Mouse (Mus musculus) left cerebral cortex, adult 2 months (tissue): ENCODE data around the gene Rab17. TPM values are rescaled to one million over a fixed set of nuclear protein-coding genes. Genes with fewer than 3 reads are reported as not detected.
A peak's percentile ranks its signal among the peaks of the same experiment; 100 is the strongest.

Experiments used
- DNase-seq, 2 experiments: peaks; one replicate each; pipeline ENCODE4 v3.0.0; 2021 to 2022; ENCODE audit warnings: low spot score in 2 of 2, mixed read lengths in 1 of 2; ENCODE audit errors: extremely low spot score in 1 of 2
- H3K27ac ChIP-seq: fragments of 200-600 bp; 2 replicates; pipeline ENCODE4 v1.8.1; 2022
- H3K4me3 ChIP-seq: fragments of 200-600 bp; 2 replicates; pipeline ENCODE4 v1.8.1; 2022
- CTCF ChIP-seq: fragments of 200-600 bp; IDR thresholded peaks from 2 replicates; pipeline ENCODE4 v1.8.1; 2022; ENCODE audit warnings: antibody characterized with exemption, mild to moderate bottlenecking, moderate library complexity
- intact Hi-C: fragments of 180-260 bp; cut with DNase I; formaldehyde crosslinking; loops from one replicate; pipeline ENCODE4 v1.15.1; 2025
- total RNA-seq, 2 experiments: library from RNA; stranded (reverse); gene quantifications; 2 replicates each; pipeline ENCODE4 v1.2.3; 2021

Gene Rab17
- total RNA-seq, 2 experiments from 2014 or later: 0.23 TPM; not detected in 1

- DNase-seq: no peak
- TF ChIP-seq CTCF: no peak
- Histone ChIP-seq H3K27ac (no peak overlapping the region), H3K4me3 (no peak overlapping the region)
- intact Hi-C loops: loop anchor here (10.0 kb wide), 1 partner anchor 899 kb away; no protein-coding TSS in a partner anchor
These were observed 15.8 kb downstream of the Rab17 start for GRCm38 (mm10) chr1:90953688-90954087.

- no peak within 1 kb of the TSS for H3K4me3 ChIP-seq
- intact Hi-C loops: loop anchor here (10.0 kb wide), 1 partner anchor 898 kb away; no protein-coding TSS in a partner anchor
- no peak for DNase-seq
- no peak within 1 kb of the TSS for H3K27ac ChIP-seq
- no peak for TF ChIP-seq CTCF
These were observed 16.7 kb downstream of the Rab17 start, which contains the start of gene Prlh for GRCm38 (mm10) chr1:90952808-90953207. Gene Prlh (plus strand): TSS chr1:90953108.

- DNase-seq: no peak
- no peak overlapping the region for H3K27ac ChIP-seq
- intact Hi-C loops: loop anchor here (10.0 kb wide), 1 partner anchor 897 kb away; no protein-coding TSS in a partner anchor
- H3K4me3 ChIP-seq: no peak overlapping the region
- TF ChIP-seq CTCF: no peak
These were observed 17.8 kb downstream of the Rab17 start for GRCm38 (mm10) chr1:90951670-90952069.

- no peak overlapping the region for H3K27ac ChIP-seq
- intact Hi-C loops: no loop called here
- no peak for DNase-seq
- no peak overlapping the region for H3K4me3 ChIP-seq
- TF ChIP-seq CTCF: no peak
These were observed 20.2 kb downstream of the Rab17 start for GRCm38 (mm10) chr1:90949309-90949708.

- H3K4me3 ChIP-seq: no peak overlapping the region
- intact Hi-C loops: no loop called here
- TF ChIP-seq CTCF: no peak
These were observed 22.2 kb downstream of the Rab17 start for GRCm38 (mm10) chr1:90947252-90947651.

GRCm38 (mm10) chr1:90945171-90945570 is 24.3 kb downstream of the Rab17 start:
- DNase-seq: no peak
- intact Hi-C loops: no loop called here
- TF ChIP-seq CTCF: no peak
- Histone ChIP-seq H3K4me3 (no peak overlapping the region), H3K27ac (no peak overlapping the region)

More at GRCm38 (mm10) chr1:90947252-90947651, 22.2 kb downstream of the Rab17 start:
- H3K27ac ChIP-seq: no peak overlapping the region
- DNase-seq: no peak

- Histone ChIP-seq H3K4me3 (no peak overlapping the region), H3K27ac (no peak overlapping the region)
- no peak for DNase-seq
- TF ChIP-seq CTCF: no peak
- intact Hi-C loops: no loop called here
These were observed 29.5 kb downstream of the Rab17 start for GRCm38 (mm10) chr1:90939980-90940379.

- Histone ChIP-seq H3K27ac (no peak overlapping the region), H3K4me3 (no peak overlapping the region)
- no peak for DNase-seq
- intact Hi-C loops: no loop called here
- no peak for TF ChIP-seq CTCF
These were observed 32.5 kb downstream of the Rab17 start for GRCm38 (mm10) chr1:90936990-90937389.

- Histone ChIP-seq H3K4me3 (no peak overlapping the region), H3K27ac (no peak overlapping the region)
- no peak for DNase-seq
- no peak for TF ChIP-seq CTCF
- intact Hi-C loops: no loop called here
These were observed 36.5 kb downstream of the Rab17 start for GRCm38 (mm10) chr1:90933001-90933400.

- Histone ChIP-seq H3K27ac (no peak overlapping the region), H3K4me3 (no peak overlapping the region)
- peak; percentile 80 to 83 for DNase-seq
- peak; percentile 78 for TF ChIP-seq CTCF
- intact Hi-C loops: loop anchor here (1.0 to 10.0 kb wide), 5 partner anchors 28 to 554 kb away; no protein-coding TSS in a partner anchor
These were observed 40.9 kb downstream of the Rab17 start for GRCm38 (mm10) chr1:90928575-90928934.

GRCm38 (mm10) chr1:90927929-90928574 is 41.4 kb downstream of the Rab17 start:
- H3K4me3 ChIP-seq: no peak overlapping the region
- no peak for TF ChIP-seq CTCF
- DNase-seq: no peak
- no peak overlapping the region for H3K27ac ChIP-seq
- intact Hi-C loops: loop anchor here (1.0 to 10.0 kb wide), 5 partner anchors 28 to 554 kb away; no protein-coding TSS in a partner anchor

GRCm38 (mm10) chr1:90927308-90927707 is 42.2 kb downstream of the Rab17 start:
- DNase-seq: no peak
- H3K4me3 ChIP-seq: no peak overlapping the region
- no peak for TF ChIP-seq CTCF
- intact Hi-C loops: loop anchor here (5.0 to 10.0 kb wide), 4 partner anchors 310 to 555 kb away; no protein-coding TSS in a partner anchor
- H3K27ac ChIP-seq: no peak overlapping the region

GRCm38 (mm10) chr1:90926030-90926429 is 43.4 kb downstream of the Rab17 start:
- TF ChIP-seq CTCF: no peak
- Histone ChIP-seq H3K4me3 (no peak overlapping the region), H3K27ac (no peak overlapping the region)
- intact Hi-C loops: loop anchor here (5.0 to 10.0 kb wide), 4 partner anchors 311 to 556 kb away; no protein-coding TSS in a partner anchor
- DNase-seq: no peak
